Mouse (Mus musculus): ENCODE measurements around the gene Mpg. TPM values are rescaled to one million over a fixed set of nuclear protein-coding genes. Genes with fewer than 3 reads are reported as not detected.
A peak's percentile ranks its signal among the peaks of the same experiment; 100 is the strongest.

Mpg gene
- total RNA-seq, 2 experiments from 2014 or later, result 22.1 to 22.7 TPM

GRCm38 (mm10) chr11:32262674-32263415 lies 36.5 kb downstream of the Mpg start:
- DNase-seq, result peak; percentile 16 to 21

- DNase-seq, result no peak
Measured at GRCm38 (mm10) chr11:32265117-32265738, 38.9 kb downstream of the Mpg start.

- no peak for DNase-seq
Measured at GRCm38 (mm10) chr11:32266194-32266593, 39.9 kb downstream of the Mpg start.

GRCm38 (mm10) chr11:32266776-32267175 lies 40.5 kb downstream of the Mpg start:
- DNase-seq, result no peak

GRCm38 (mm10) chr11:32267188-32267884 lies 41.0 kb downstream of the Mpg start, which contains the start of gene Nprl3:
TSS of gene Nprl3 (minus strand) at chr11:32267707.
- DNase-seq, result peak; percentile 98 to 99

GRCm38 (mm10) chr11:32267964-32268363 lies 41.7 kb downstream of the Mpg start:
- DNase-seq, result no peak

GRCm38 (mm10) chr11:32268952-32269351 lies 42.6 kb downstream of the Mpg start:
- DNase-seq, result no peak

GRCm38 (mm10) chr11:32271178-32271577 lies 44.9 kb downstream of the Mpg start:
- DNase-seq, result no peak

- DNase-seq, result no peak
Measured at GRCm38 (mm10) chr11:32276347-32276746, 50.0 kb downstream of the Mpg start, which contains the start of gene Hba-x. TSS of gene Hba-x (plus strand) at chr11:32276400.

GRCm38 (mm10) chr11:32277736-32278457 lies 51.6 kb downstream of the Mpg start:
- no peak for DNase-seq

GRCm38 (mm10) chr11:32278458-32278957 lies 52.2 kb downstream of the Mpg start:
- DNase-seq, result no peak

- DNase-seq, result no peak
Measured at GRCm38 (mm10) chr11:32280646-32281045, 54.3 kb downstream of the Mpg start.

- no peak for DNase-seq
Measured at GRCm38 (mm10) chr11:32281416-32282144, 55.3 kb downstream of the Mpg start.

Other genes with a start within 250 kb of the Mpg start
- gene Nsg2, start 226.0 kb upstream of the Mpg start, total RNA-seq (2021), result 10 to 100 TPM; 24.3 to 26.1 TPM
- gene Il9r, start 26.2 kb upstream of the Mpg start, total RNA-seq (2021), result under 1 TPM; 0.26 to 0.96 TPM
- 10 to 100 TPM; 14.8 to 19.4 TPM for gene Snrnp25, start 21.1 kb upstream of the Mpg start, total RNA-seq (2021)
- gene Rhbdf1, start 4.2 kb upstream of the Mpg start, total RNA-seq (2021), result 10 to 100 TPM; 24.7 to 36.8 TPM
- gene Nprl3, start 41.2 kb downstream of the Mpg start, total RNA-seq (2021), result 10 to 100 TPM; 62.9 to 65.2 TPM
- gene Hba-x, start 49.9 kb downstream of the Mpg start, total RNA-seq (2021), result not detected
- 1,000 to 10,000 TPM; 2,230 to 3,771 TPM for gene Hba-a1, start 57.0 kb downstream of the Mpg start, total RNA-seq (2021)
- gene Hbq1b, start 60.5 kb downstream of the Mpg start, total RNA-seq (2021), result not detected
- gene Hba-a2, start 70.0 kb downstream of the Mpg start, total RNA-seq (2021), result 1,000 to 10,000 TPM; 1,676 to 2,955 TPM
- under 1 TPM; 0.49 to 0.93 TPM for gene Hbq1a, start 73.6 kb downstream of the Mpg start, total RNA-seq (2021)
- 10 to 100 TPM in 1 of 2 experiments, 1 to 10 TPM in 1; 5.7 to 10.7 TPM for gene Sh3pxd2b, start 121.3 kb downstream of the Mpg start, total RNA-seq (2021)
- gene Ubtd2, start 228.9 kb downstream of the Mpg start, total RNA-seq (2021), result 10 to 100 TPM; 15.3 to 15.5 TPM

Data from adrenal gland, postnatal 36 days (tissue).